Mouse (Mus musculus): Measurements from ENCODE around the gene Klhl36.

DNA sequence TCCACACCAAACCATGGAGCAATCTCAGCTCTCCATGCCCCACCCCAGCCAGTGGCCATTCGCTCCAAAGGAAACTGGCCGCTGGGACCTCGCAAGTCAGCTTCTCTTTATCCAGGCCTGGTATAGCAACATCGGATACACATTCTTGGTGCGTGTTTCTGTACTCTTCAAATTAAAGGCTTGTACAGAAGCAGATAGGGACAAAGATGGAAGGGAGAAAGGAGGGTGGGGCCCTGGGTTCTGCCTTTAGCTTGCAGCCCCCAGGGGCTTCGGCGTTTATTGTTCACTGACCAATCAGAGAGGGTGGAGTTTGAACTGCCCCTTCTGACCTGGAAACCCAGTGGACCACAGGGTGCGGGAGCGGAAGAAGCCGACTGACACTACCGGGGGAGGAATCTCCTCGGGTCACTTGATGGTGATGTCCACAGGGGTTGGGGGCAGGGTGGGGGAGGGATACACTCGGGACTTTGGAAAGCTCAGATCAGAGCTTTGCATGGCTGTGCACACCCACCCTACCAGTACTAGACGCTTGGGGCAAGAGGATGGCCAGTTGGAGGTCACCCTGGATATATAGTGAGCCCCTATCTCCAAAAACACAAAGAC is 22.5 kb upstream of the Klhl36 start:
- TF ChIP-seq GATA1 (IDR thresholded peaks at IDR 0.05; ENCODE audit: borderline replicate concordance, low read length) (no peak), FLI1 (IDR thresholded peaks at IDR 0.05; ENCODE audit: low read length) (no peak)

All from megakaryocyte, embryonic 14.5 days (primary cell).